In the genomic region with DNA sequence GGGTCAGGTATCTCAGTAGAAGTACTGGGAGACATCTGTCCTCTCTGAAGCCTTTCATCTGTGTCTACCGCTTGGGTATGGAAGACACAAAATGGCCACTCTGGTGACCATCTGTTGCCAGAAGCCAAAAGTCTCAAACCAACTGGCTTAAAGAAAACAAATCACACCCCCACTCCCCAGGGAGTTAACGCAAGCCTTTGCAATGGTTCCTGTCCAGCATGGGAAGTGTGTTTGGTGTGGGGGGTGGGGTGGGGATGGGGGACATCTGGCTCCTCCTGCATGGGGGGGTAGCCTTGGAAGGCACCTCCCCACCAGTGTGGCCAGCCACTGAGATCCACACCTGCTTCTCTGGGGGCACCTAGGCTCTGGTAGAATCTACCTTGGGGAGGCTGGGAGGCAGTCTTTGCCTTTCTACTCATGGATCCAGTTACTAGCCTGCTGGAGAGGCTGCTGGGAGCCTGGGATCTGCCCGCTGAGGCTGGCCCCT, we compare ENCODE assay signal across 8 mouse cellular contexts. TPM values are rescaled to one million over a fixed set of nuclear protein-coding genes. Genes with fewer than 3 reads are reported as not detected.
DNase-seq lines count a peak whose midpoint lies in the region; ATAC-seq and TF ChIP-seq lines count a peak whose summit lies in the region.

No protein-coding gene starts in this region.

- peaks cover 66% of the 10 kb centered on the region for H3K4me1 ChIP-seq in lung, embryonic 14.5 days (ENCODE audit: insufficient read depth)
- peaks cover 84% of the 10 kb centered on the region for H3K4me1 ChIP-seq in forebrain, embryonic 14.5 days (ENCODE audit: control insufficient read depth, insufficient read depth, low read length)
- peaks cover 94% of the 10 kb centered on the region for H3K4me1 ChIP-seq in limb, embryonic 10.5 days

- no peak overlapping the region for H3K4me2 ChIP-seq in lung, embryonic 14.5 days
- H3K4me2 ChIP-seq in forebrain, embryonic 14.5 days (ENCODE audit: low read length), result peak overlapping the region; percentile 45

- peak; percentile 49 for DNase-seq in lung, embryonic 14.5 days
- DNase-seq in lung, adult 18-20 months, result no peak
- peak; percentile 57 for DNase-seq in forebrain, embryonic 14.5 days (ENCODE audit: low spot score)
- no peak for DNase-seq in limb, embryonic 10.5 days (ENCODE audit: low spot score)
- DNase-seq in splenic B cell, adult 2 months (ENCODE audit: low read depth, low spot score), result peak; percentile 45
- DNase-seq in frontal cortex, postnatal 25 days (ENCODE audit: low spot score in 2 of 2), result no peak
- DNase-seq in thymus, postnatal 10 days (ENCODE audit: low spot score in 2 of 2), result no peak
- no peak for DNase-seq in gastrocnemius, postnatal 4 days (ENCODE audit: low spot score in 2 of 2)

- peak overlapping the region; percentile 52; the same call in 1 of the 2 replicates for H3K27ac ChIP-seq in lung, embryonic 14.5 days (ENCODE audit: low read depth)
- peak overlapping the region; percentile 98 for H3K27ac ChIP-seq in forebrain, embryonic 14.5 days (ENCODE audit: low read depth, low read length)
- peak overlapping the region; percentile 78 for H3K27ac ChIP-seq in limb, embryonic 10.5 days

- no peak overlapping the region for H3K9ac ChIP-seq in lung, embryonic 14.5 days
- peak overlapping the region; percentile 58 for H3K9ac ChIP-seq in forebrain, embryonic 14.5 days (ENCODE audit: low read length)

- H3K4me3 ChIP-seq in lung, embryonic 14.5 days (ENCODE audit: low read depth, low read length), result no peak overlapping the region
- no peak overlapping the region for H3K4me3 ChIP-seq in forebrain, embryonic 14.5 days (ENCODE audit: low read depth, low read length)
- H3K4me3 ChIP-seq in limb, embryonic 10.5 days, result peak overlapping the region; percentile 9; the same call in 1 of the 2 replicates

- H3K27me3 ChIP-seq in lung, embryonic 14.5 days (ENCODE audit: insufficient read depth, low read length), result no peaks in the 10 kb centered on the region
- H3K27me3 ChIP-seq in forebrain, embryonic 14.5 days (replicated peaks; ENCODE audit: control insufficient read depth, insufficient read depth, low read length), result no peaks in the 10 kb centered on the region
- H3K27me3 ChIP-seq in limb, embryonic 10.5 days (ENCODE audit: low read depth, poor library complexity, severe bottlenecking), result no peaks in the 10 kb centered on the region
- H3K27me3 ChIP-seq in splenic B cell, adult 2 months (ENCODE audit: control insufficient read depth, insufficient read depth, low read length, poor library complexity, severe bottlenecking), result no peaks in the 10 kb centered on the region

- 13% methylated on average over 3 of the region's 3 CpGs for WGBS in lung, embryonic 14.5 days
- 2% methylated on average over 3 of the region's 3 CpGs for WGBS in forebrain, embryonic 14.5 days
- WGBS in limb, embryonic 10.5 days, result 13% methylated on average over 3 of the region's 3 CpGs

- no peak for TF ChIP-seq CTCF in lung, embryonic 14.5 days (IDR thresholded peaks at IDR 0.05; ENCODE audit: low read depth)

- peak; percentile 29; the same call in 1 of the 2 replicates for ATAC-seq in lung, embryonic 14.5 days (ENCODE audit: insufficient read depth)
- peak; percentile 21; the same call in 1 of the 2 replicates for ATAC-seq in forebrain, embryonic 14.5 days

- peaks cover 27% of the 10 kb centered on the region for H3K36me3 ChIP-seq in lung, embryonic 14.5 days (ENCODE audit: insufficient read depth)
- H3K36me3 ChIP-seq in forebrain, embryonic 14.5 days (ENCODE audit: control insufficient read depth, insufficient read depth, low read length), result peaks cover 30% of the 10 kb centered on the region
- peaks cover 29% of the 10 kb centered on the region for H3K36me3 ChIP-seq in limb, embryonic 10.5 days
- H3K36me3 ChIP-seq in splenic B cell, adult 2 months (ENCODE audit: control insufficient read depth, insufficient read depth, low read length, poor library complexity, severe bottlenecking), result no peaks in the 10 kb centered on the region

- H3K9me3 ChIP-seq in lung, embryonic 14.5 days (ENCODE audit: low read depth, low read length), result no peaks in the 10 kb centered on the region
- no peaks in the 10 kb centered on the region for H3K9me3 ChIP-seq in forebrain, embryonic 14.5 days (replicated peaks; ENCODE audit: control insufficient read depth, low read length)
- H3K9me3 ChIP-seq in limb, embryonic 10.5 days (replicated peaks), result no peaks in the 10 kb centered on the region

RNA-seq across cellular contexts. Expression of a gene that starts 29.6 kb away (rescaled TPM):
- polyA plus RNA-seq in lung, embryonic 14.5 days (2014; fragmentation: Nextera tagmentation; extraction: Ambion mirVana), result 37.7 and 44.0 TPM in 2 replicates
- 30.3 and 32.3 TPM in 2 replicates for polyA plus RNA-seq in forebrain, embryonic 14.5 days (2014; fragmentation: Nextera tagmentation; extraction: Ambion mirVana)
- 8.5 and 11.8 TPM in 2 replicates for polyA plus RNA-seq in limb, embryonic 10.5 days (2016; fragmentation: Nextera tagmentation; extraction: Ambion mirVana)
- total RNA-seq in gastrocnemius, postnatal 4 days (2021), result 10 to 100 TPM; 48.4 to 52.9 TPM

RNA-seq across cellular contexts. Expression of a gene that starts 41.9 kb away (rescaled TPM):
- polyA plus RNA-seq in lung, embryonic 14.5 days (2014; fragmentation: Nextera tagmentation; extraction: Ambion mirVana), result 36.0 and 36.5 TPM in 2 replicates
- 23.4 and 24.6 TPM in 2 replicates for polyA plus RNA-seq in forebrain, embryonic 14.5 days (2014; fragmentation: Nextera tagmentation; extraction: Ambion mirVana)
- 29.4 and 37.1 TPM in 2 replicates for polyA plus RNA-seq in limb, embryonic 10.5 days (2016; fragmentation: Nextera tagmentation; extraction: Ambion mirVana)
- total RNA-seq in gastrocnemius, postnatal 4 days (2021), result 10 to 100 TPM; 40.9 to 45.4 TPM

Comparison
In these comparisons a context has a peak if more than half of its experiments do, and no peak if none do; other contexts are left out.
1. DNase-seq: peak in lung, embryonic 14.5 days (single experiment), forebrain, embryonic 14.5 days (single experiment) and splenic B cell, adult 2 months (single experiment); none in lung, adult 18-20 months (0 of 2), limb, embryonic 10.5 days (single experiment), frontal cortex, postnatal 25 days (0 of 2), thymus, postnatal 10 days (0 of 2) and gastrocnemius, postnatal 4 days (0 of 2).
2. Peak in every context shown above with its lines, with median percentiles within 50 percentile points of each other: H3K27ac ChIP-seq.